Mouse (Mus musculus): Measurements from ENCODE around the gene Atp5g1.
"Not testable (repeated sequence)": the region's sequence is repeated elsewhere in the genome, so short reads cannot be mapped to it uniquely, and the experiment has no call there.

Gene Atp5g1

DNA sequence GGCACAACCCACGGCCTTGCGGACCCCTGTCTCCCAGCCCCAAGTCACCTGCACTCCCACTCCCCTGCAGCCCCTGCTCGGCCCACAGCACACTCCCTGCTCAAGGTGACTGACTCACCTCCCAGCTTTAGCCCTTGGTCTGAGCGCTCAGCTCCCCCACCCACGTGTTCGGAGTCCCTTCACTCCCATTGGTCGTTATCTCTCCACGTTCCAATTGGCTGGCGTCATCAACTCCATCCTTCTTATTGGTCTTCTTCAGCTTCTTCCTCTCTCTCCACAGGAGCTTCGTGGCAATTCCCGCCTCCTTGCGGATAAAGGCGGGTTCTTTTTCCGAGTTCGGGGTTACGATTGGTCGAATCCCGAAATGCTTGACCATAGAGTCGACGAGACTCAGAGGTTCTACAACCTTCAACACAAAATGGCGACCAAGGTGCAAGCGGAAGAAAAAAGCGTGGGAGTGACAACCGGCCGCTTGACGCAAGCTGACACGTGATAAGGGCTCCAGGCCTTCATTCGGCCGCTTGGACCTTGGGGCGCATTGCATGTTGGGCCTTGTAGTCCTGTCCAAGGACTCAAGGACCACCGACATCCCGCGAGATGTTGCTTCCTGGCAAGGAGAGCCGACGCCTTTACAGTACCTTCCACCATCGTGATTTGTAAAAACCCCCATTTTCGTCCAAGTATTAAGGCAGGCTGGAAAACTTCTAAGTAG, at the start of gene Atp5g1:
Gene Atp5g1 (minus strand): TSS at position 162 of the 712 bp plus-strand sequence.
- DNase-seq (ENCODE audit: low spot score in 2 of 2) = peak; percentile 96

DNA sequence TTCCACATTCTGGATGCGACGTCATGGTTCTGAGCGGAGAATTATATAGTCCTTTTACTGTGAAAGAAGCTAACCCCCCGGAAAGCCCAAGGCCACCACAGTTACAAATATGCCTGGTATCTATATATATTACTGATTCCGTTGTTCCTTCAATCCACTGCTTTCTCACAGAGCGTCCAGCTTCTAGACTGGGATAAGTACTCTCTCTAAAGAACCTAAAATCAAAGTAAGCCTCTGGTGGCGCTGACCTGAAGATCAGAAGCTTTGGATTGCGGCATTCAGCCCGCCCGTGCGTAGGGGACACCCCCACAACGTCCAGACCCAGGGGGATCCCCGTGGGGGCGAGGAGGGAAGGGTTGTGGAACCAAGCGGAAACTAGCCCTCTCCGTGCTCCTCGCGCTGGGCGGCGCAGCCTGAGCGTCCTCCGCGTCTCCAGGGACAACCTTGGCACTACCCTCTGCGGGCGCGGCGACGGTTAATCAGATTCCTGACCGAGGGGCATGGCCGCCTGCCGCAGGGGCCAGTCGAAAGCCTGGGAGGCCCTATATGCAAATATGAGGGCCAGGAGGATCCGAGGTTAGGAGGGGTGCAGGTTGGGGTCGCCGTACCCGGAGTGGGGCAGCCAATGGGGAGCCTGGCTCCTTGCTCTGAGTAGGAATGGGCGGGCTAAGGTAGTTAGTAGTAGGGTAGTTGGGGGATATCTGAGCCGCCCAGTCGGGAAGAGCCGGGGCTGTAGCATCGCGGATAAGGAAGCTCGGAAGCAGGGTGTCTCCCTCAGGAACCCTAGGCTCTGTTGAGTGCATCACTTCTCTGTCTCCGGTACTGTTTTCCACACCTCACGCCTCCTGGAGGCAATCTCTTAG, 48.8 kb upstream of the Atp5g1 start:
- DNase-seq (ENCODE audit: low spot score in 2 of 2) = peak in 1 of 2 experiments; percentile 24

DNA sequence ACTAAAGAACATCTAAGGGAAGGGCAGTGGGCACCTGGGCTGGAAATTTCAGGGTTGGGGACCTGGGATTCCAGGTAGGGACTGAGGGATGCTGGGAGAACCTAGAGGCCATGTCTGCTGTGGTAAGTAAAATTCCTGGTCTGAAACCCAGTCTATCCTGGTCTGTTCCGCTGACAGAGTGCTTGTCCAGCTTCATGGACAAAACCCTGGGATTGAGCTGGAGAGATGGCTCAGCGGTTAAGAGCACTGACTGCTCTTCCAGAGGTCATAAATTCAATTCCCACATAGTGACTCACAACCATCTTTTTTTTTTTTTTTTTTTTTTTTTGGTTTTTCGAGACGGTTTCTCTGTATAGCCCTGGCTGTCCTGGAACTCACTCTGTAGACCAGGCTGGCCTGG, 47.3 kb upstream of the Atp5g1 start:
- not testable (repeated sequence) for DNase-seq (ENCODE audit: low spot score in 2 of 2)

DNA sequence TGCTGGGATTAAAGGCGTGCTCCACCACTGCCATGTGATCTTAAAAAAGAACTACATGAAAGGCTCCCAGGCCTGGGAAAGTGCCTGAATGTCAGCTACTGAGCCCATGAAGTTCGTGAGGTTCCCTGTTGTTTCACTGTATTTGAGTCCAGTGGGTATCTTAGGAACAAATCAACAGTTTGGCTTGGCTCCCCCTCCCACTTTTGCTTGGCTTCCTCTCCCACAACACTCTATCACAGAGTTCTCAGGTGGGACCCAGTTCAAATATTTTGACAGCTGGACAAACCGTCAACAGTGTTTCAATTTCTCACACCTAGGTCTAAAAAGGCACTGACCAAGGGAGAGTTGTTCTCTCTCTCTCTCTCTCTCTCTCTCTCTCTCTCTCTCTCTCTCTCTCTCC, 43.9 kb upstream of the Atp5g1 start:
- no peak for DNase-seq (ENCODE audit: low spot score in 2 of 2)

DNA sequence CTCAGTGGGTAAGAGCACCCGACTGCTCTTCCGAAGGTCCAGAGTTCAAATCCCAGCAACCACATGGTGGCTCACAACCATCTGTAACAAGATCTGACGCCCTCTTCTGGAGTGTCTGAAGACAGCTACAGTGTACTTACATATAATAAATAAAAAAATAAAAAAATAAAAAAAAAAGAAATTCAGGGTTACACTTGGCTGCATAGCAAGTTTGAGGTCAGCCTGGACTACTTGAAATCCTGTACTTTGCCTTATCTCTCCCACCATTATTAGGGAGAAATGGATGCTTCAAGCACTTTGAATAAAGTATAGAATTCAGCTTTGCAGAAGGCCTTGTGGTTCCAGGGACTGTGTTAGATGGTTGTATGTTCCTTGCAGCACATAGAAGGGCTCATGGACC, 41.5 kb upstream of the Atp5g1 start:
- DNase-seq (ENCODE audit: low spot score in 2 of 2) = not testable (repeated sequence)

DNA sequence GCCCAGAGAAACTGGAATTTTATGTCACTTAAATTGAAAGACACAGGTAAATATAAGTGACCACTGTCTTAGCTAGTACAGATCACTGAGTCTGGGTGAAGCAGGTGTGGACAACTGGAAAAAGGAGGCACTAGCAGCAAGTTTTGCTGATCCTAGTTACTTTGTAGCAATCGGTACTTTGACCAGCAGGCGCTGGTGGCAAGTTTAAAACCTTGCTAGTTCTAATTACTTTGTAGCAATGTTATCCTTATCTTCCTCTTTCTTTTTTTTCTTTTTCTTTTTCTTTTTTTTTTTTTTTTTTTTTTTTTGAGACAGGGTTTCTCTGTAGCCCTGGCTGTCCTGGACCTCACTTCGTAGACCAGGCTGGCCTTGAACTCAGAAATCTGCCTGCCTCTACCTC, 40.6 kb upstream of the Atp5g1 start:
- no peak for DNase-seq (ENCODE audit: low spot score in 2 of 2)

DNA sequence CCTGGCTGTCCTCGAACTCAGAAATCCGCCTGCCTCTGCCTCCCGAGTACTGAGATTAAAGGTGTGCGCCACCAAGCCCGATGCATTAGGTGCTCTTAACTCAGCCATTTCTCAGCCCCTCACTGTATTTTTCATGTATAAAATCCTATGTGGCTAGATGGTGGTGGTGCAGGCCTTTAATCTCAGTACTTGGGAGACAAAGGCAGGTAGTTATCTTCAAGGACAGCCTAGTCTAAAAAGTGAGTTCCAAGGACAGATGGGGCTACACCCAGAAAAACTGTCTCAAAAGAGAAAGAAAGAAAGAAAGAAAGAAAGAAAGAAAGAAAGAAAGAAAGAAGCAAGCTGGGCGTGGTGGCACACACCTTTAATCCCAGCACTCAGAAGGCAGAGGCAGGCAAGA, 39.9 kb upstream of the Atp5g1 start:
- no peak for DNase-seq (ENCODE audit: low spot score in 2 of 2)

DNA sequence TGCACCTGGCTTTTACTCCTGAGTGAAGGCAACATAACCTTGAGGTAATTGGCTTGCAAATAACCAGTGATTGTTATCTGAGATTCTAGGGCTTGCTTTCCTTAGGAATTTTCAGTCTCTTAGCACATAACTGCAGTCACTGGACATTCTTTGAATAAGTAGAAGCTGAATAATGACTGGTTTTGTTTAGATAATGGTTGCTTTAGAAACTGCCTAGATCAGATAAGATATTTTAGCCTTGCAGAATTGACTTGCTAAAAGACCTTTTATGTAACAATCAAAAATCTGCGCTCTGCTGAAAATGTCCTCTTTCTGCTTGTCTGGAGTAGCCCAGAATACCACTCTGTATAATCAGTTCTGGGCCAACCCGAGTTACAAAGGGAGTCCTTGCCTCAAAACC, 38.6 kb upstream of the Atp5g1 start:
- no peak for DNase-seq (ENCODE audit: low spot score in 2 of 2)

DNA sequence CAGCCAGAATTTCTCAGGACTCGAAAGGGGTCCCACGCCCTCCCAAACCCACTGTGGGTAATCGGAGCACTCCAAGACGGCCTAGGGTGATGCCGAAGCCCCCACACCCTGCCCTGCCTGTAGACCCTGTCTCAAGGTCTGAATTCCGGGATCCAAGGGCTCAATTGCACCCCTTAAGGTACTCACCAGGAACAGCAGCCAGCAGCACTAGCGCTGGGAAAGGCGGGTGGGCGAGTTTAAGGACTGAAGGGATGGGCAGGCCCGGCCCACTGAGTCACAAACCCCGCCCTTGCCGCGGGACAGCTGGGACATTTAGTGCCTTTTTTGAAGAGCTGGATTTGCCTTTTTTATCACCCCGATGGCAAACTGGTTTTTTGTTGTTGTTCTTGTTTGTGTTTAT, 36.3 kb upstream of the Atp5g1 start, which contains the start of gene Calcoco2:
Gene Calcoco2 (minus strand): TSS at position 214 of the 400 bp plus-strand sequence.
- DNase-seq (ENCODE audit: low spot score in 2 of 2) = no peak

DNA sequence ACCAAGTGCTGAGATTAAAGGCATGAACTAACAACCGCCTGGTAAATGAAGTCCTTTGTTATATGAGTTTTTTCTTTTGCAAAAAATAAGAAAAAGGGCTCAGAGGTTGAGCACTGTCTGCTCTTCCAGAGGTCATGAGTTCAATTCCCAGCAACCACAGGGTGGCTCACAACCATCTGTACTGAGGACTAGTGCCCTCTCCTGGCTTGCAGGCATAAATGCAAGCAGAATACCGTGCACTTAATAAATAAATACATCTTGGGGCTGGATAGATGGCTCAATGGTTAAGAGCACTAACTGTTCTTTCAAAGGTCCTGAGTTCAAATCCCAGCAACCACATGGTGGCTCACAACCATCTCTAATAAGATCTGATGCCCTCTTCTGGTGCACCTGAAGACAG, 35.5 kb upstream of the Atp5g1 start:
- not testable (repeated sequence) for DNase-seq (ENCODE audit: low spot score in 2 of 2)

DNA sequence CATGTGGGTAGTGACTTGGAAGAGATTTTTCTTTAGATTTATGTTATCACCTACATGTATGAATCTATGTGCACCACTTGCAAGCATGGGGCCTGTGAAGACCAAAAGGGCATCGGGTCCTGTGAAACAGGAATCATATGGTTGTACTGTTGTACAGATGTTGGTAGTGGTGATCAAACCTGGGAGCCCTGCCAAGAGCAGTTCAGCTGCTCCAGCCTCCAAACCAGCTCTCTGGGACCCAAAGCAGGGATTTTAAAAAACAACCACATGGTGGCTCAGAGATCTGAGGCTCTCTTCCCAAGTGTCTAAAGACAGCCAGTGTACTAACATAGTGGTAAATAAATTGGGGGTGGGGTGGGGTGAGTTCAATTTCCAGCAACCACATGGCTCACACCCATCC, 32.9 kb upstream of the Atp5g1 start:
- DNase-seq (ENCODE audit: low spot score in 2 of 2) = no peak

DNA sequence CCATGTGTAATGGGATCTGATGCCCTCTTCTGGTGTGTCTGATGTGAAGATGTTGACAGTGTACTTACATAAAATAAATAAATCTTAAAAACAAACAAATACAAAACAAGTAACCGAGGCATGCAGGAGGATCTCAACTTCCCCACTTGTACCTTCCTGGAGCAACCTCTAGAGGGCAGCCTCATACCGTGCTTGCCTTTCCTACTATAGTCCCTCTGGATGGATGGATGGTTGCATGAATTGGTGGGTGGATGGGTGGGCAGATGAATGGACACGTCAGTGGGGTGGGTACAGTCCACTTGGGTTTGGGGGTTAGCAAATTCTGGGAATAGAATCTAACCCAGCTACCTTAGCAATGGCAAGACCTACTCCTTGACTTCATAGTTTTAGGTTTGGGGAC, 17.9 kb upstream of the Atp5g1 start:
- peak; percentile 16 to 54 for DNase-seq (ENCODE audit: low spot score in 2 of 2)

DNA sequence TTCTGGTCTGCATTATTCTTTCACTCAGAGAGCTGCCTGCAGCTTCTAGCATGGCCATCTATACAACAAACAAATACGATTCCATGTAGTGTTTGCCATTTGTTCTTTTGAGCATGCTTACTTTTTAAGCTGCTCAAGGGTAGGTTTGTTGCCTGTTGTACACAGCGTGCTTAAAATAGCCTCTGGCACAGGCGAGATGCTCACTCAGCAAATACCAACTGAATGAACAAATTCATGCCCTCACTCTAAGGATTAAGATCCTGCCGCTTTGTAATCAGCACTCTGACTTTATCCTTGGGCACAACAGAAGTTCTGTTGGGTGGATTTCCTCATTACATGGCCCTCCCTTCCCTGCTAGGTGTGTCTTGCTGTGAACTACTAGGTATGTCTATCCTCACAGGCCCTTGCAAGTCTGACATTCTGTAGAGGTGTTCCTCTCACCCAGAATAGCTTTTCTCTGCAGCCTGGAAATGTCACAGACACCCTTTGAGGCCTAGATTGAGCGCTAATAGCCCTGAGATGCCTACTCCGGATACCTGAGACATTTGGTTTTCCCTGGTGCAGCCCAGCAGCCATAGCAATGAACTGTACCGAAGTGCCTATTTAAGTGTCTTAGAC, 17.3 kb upstream of the Atp5g1 start:
- no peak for DNase-seq (ENCODE audit: low spot score in 2 of 2)

DNA sequence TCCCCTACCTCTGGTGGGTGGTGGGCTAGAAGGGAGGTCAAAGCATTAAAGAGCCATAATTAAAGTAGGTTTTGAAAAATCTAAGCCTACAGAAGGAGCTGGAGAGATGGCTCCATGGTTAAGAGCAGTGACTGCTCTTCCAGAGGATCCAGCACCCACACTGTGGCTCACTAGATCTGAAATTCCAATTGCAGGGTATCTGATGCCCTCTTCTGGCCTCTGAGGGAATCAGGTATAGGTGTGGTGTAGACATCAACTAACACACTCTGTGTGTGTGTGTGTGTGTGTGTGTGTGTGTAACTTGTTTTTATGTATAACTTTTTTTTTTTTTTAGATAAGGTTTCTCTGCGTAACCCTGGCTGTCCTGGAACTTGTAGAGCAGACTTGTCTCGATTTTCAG, 15.6 kb upstream of the Atp5g1 start:
- DNase-seq (ENCODE audit: low spot score in 2 of 2) = no peak

DNA sequence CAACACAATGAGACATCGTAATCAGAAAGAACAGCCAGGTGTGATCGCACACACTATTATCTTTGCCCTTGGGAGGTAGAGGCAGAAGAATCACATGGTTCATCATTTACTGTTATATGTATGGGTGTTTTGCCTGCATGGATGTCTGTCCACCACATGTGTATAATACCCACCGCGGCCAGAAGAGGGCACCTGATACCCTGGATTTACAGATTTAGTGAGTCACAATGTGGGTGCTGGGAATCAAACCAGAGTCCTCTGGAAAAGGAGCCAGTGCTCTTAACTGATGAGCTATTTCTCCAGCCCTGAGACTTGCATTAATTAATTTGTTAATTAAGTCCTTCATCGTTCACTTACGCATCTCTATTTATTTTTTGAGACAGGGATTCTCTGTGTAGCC, 12.5 kb upstream of the Atp5g1 start:
- DNase-seq (ENCODE audit: low spot score in 2 of 2) = no peak

DNA sequence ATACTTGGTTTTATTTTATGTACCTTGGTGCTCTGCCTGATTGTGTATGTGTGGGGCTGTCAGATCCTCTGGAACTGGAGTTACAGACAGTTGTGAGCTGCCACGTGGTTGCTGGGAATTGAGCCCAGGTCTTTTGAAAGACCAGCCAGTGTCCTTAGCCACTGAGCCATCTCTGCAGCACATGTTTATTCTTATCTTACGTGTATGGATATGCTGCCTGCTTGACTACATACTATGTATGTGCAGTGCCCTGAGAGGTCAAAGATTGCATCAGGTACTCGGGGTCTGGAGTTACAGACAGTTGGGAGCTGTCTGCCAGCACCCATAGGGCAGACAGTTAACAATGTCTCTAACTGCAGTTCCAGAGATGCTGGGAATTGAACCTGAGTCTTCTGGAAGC, 7.2 kb upstream of the Atp5g1 start:
- DNase-seq (ENCODE audit: low spot score in 2 of 2) = no peak

DNA sequence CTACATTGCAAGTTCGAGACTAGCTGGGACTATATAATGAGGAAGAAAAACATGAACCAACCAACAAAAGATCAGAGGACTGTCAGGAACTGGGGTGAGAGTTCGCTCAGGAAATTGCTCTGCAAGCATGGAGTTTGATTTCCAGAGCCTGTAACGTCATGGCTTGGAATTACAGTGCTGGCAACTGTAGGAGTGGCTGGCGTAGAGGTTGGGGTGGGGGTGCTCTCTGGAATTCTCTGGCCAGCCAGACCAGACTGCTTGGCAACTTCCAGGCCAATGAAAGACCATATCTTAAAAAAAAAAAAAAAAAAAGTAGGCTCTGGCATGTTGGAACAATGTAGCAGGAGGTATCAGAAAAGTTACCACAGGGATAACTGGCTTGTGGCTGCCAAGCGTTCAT, 5.3 kb upstream of the Atp5g1 start:
- no peak for DNase-seq (ENCODE audit: low spot score in 2 of 2)

DNA sequence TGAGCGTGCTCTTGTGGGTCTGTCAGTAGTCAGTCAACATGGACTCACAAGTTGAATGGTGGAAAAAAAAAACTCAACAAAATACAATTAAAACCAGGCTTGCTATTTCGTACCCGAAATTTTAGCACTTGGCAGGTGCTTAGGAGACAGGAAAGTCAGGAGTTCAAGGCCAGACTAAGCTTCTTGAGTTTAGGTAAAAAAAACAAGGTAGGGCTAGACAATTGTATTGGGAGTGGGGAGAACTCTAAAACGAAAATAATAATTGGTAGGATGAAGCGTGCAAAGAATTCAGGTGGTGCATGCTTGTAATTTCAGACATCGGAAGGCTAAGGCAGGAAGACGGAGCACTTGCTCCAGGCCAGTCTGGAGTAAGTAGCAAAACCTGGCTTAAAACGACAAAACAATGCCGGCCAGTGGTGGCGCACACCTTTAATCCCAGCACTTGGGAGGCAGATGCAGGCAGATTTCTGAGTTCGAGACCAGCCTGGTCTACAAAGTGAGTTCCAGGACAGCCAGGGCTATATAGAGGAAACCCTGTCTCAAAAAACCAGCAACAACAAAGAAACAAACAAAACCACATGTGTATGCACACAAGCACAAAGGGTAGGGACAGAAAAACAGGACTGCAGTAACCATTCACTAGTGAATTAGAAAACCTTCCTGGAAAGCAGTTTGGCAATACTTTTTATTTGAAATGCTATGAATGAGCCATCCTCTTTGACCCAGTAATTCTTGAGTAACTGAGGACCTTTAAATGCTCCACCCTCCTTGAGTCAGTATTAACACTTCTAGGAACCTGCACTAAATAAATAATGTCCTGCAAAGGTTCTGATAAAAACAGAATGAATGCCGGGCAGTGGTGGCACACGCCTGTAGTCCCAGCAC, 993 bp upstream of the Atp5g1 start:
- DNase-seq (ENCODE audit: low spot score in 2 of 2) = no peak

DNA sequence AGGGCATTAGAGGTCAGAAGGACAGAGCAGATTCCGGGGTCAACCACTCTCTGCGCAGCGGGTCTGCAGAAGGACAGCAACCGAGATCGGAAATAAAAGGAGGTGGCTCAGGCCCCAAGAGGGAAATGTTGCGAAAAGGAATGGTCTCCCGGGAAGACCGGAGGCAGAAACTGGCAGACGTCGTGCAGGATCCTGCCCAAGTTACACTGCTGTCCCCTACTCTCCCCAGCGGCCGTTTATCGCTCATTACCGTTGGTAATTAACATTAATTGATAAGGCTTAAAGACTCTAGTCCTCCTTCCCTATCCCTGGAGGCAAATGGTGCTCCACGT, 327 bp downstream of the Atp5g1 start:
- no peak for DNase-seq (ENCODE audit: low spot score in 2 of 2)

DNA sequence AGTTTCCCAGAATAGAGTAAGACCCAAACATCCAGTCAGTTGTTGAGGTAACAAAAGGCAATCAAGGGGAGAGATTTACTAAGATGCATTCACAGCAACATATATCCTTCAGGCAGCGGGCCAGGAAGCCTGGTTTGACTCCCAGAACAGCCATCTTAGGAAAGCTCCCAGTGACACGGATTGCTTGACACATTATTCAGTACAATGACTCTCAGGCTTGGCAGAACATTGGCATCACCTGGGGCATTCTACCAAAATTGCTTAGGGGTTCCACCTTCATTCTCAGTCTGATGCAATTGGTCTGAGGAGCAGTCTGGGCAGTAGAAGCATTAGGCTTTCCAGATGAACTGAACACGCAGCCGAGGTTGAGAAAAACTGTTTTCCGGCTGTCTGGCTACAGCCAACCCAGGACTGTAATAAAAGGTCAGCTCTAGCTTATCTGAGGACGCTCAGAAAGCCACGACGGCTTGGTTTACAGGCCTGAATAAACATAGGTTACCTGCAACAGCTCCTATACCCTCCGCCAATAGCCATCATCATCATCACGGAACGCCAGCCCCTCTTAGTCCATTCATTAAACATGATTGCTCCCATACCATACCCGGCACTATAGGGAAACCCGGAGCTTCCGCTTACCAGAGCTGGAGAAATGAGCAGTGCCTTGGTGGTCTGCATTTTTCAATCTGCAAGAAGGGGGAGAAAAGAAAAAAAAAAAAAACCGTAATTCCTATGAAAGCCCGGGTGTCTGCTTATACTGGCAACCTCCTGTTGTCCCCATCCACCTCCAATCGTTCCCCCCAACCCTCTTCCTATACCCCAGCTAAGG, 906 bp downstream of the Atp5g1 start:
- peak; percentile 21 to 22 for DNase-seq (ENCODE audit: low spot score in 2 of 2)

Measured in spleen, postnatal 10 days (tissue).